Mouse (Mus musculus): ENCODE data around the gene Nipa2.

- TF ChIP-seq POLR2A (IDR thresholded peaks at IDR 0.05; ENCODE audit: extremely low read depth, insufficient read depth, low read length) (no peak), CTCF (IDR thresholded peaks at IDR 0.05; ENCODE audit: extremely low read depth, insufficient read depth, low read length) (no peak)
Measured at GRCm38 (mm10) chr7:55966866-55967460, 4.7 kb upstream of the Nipa2 start.

All from cortical plate, adult 2 months (tissue).